12 mouse cellular contexts compared by ENCODE assay signal in the genomic region with DNA sequence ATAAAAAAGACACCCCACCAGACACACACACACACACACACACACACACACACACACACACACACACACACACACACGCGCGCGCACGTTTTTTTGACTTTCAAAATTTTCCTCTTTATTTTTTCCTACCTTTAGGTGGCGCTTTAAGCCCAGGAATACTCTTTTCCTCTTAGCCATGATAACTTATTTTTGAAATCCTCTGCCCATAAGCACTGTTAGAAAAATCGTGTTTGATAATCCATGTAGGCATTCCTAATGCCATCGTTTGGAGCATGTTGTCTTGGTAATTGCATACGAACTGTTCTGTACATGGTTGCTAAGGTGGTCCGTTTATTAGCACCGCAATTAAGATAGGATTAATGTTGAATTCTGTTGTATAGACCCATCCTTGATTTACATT. TPM values are rescaled to one million over a fixed set of nuclear protein-coding genes. Genes with fewer than 3 reads are reported as not detected.
DNase-seq lines count a peak whose midpoint lies in the region; ATAC-seq and TF ChIP-seq lines count a peak whose summit lies in the region.
"Had no signal": no experiment of that assay in that cellular context is flagged by ENCODE, and none has a peak within 500 bp of the region (broad histone marks: within the 10 kb centered on the region; RNA-seq: fewer than 3 reads in every experiment).

No protein-coding gene starts in this region.

- no peak overlapping the region for H3K27ac ChIP-seq in intestine, postnatal 0 days (ENCODE audit: low read depth, low read length)
- no peak overlapping the region for H3K27ac ChIP-seq in intestine, embryonic 15.5 days
- no peak overlapping the region for H3K27ac ChIP-seq in hindbrain, embryonic 15.5 days (replicated peaks)
- H3K27ac ChIP-seq in intestine, embryonic 16.5 days (ENCODE audit: low read length): no peak overlapping the region
- H3K27ac ChIP-seq: neural tube, embryonic 12.5 days had no signal

- ATAC-seq in intestine, postnatal 0 days: no peak
- no peak for ATAC-seq in intestine, embryonic 15.5 days
- peak; percentile 66; the same call in 1 of the 2 replicates for ATAC-seq in hindbrain, embryonic 15.5 days (ENCODE audit: low FRiP score, low read depth)
- no peak for ATAC-seq in intestine, embryonic 16.5 days

- no peaks in the 10 kb centered on the region for H3K4me1 ChIP-seq in intestine, postnatal 0 days (replicated peaks; ENCODE audit: control insufficient read depth, insufficient read depth, low read length)
- H3K4me1 ChIP-seq in intestine, embryonic 15.5 days (replicated peaks): no peaks in the 10 kb centered on the region
- no peaks in the 10 kb centered on the region for H3K4me1 ChIP-seq in hindbrain, embryonic 15.5 days (replicated peaks)
- H3K4me1 ChIP-seq in intestine, embryonic 16.5 days (ENCODE audit: control insufficient read depth, insufficient read depth, low read length): no peaks in the 10 kb centered on the region
- H3K4me1 ChIP-seq: neural tube, embryonic 12.5 days had no signal

- no peak overlapping the region for H3K4me2 ChIP-seq in intestine, postnatal 0 days (replicated peaks; ENCODE audit: low read depth)
- H3K4me2 ChIP-seq in intestine, embryonic 15.5 days (replicated peaks): no peak overlapping the region
- no peak overlapping the region for H3K4me2 ChIP-seq in hindbrain, embryonic 15.5 days
- no peak overlapping the region for H3K4me2 ChIP-seq in intestine, embryonic 16.5 days (ENCODE audit: low read depth, low read length)
- H3K4me2 ChIP-seq: neural tube, embryonic 12.5 days had no signal

- 67% methylated on average over 11 of the region's 11 CpGs for WGBS in intestine, postnatal 0 days
- WGBS in intestine, embryonic 15.5 days: 74% methylated on average over 11 of the region's 11 CpGs
- WGBS in hindbrain, embryonic 15.5 days: 62% methylated on average over 11 of the region's 11 CpGs
- WGBS in intestine, embryonic 16.5 days: 73% methylated on average over 11 of the region's 11 CpGs

- H3K27me3 ChIP-seq in intestine, postnatal 0 days (replicated peaks; ENCODE audit: control insufficient read depth, insufficient read depth, low read length): no peaks in the 10 kb centered on the region
- no peaks in the 10 kb centered on the region for H3K27me3 ChIP-seq in intestine, embryonic 15.5 days (replicated peaks)
- no peaks in the 10 kb centered on the region for H3K27me3 ChIP-seq in hindbrain, embryonic 15.5 days
- H3K27me3 ChIP-seq in intestine, embryonic 16.5 days (replicated peaks; ENCODE audit: control insufficient read depth, insufficient read depth, low read length): no peaks in the 10 kb centered on the region
- H3K27me3 ChIP-seq: neural tube, embryonic 12.5 days had no signal

- DNase-seq in 416B (ENCODE audit: low read depth) (peak; percentile 18), R1 (ENCODE audit: low read depth, low spot score) (peak; percentile 5)
- DNase-seq in natural killer cell, adult 2 months (ENCODE audit: low spot score in 2 of 2): no peak
- DNase-seq in lung, postnatal 25 days (ENCODE audit: low spot score): no peak
- DNase-seq: kidney, adult 9 months; lung, postnatal 36 days; thymus, postnatal 25 days had no signal

- TF ChIP-seq CTCF in intestine, postnatal 0 days (IDR thresholded peaks at IDR 0.05; ENCODE audit: low read depth): peak; percentile 51

- no peaks in the 10 kb centered on the region for H3K36me3 ChIP-seq in intestine, postnatal 0 days (ENCODE audit: control insufficient read depth, insufficient read depth)
- no peaks in the 10 kb centered on the region for H3K36me3 ChIP-seq in intestine, embryonic 15.5 days
- H3K36me3 ChIP-seq in hindbrain, embryonic 15.5 days: no peaks in the 10 kb centered on the region
- no peaks in the 10 kb centered on the region for H3K36me3 ChIP-seq in intestine, embryonic 16.5 days (ENCODE audit: control insufficient read depth, insufficient read depth, low read length)
- H3K36me3 ChIP-seq: neural tube, embryonic 12.5 days had no signal

- no peak overlapping the region for H3K9ac ChIP-seq in intestine, postnatal 0 days (ENCODE audit: low read depth, low read length)
- no peak overlapping the region for H3K9ac ChIP-seq in intestine, embryonic 15.5 days
- no peak overlapping the region for H3K9ac ChIP-seq in hindbrain, embryonic 15.5 days
- no peak overlapping the region for H3K9ac ChIP-seq in intestine, embryonic 16.5 days (ENCODE audit: low read depth, low read length)
- H3K9ac ChIP-seq: neural tube, embryonic 12.5 days had no signal

- no peaks in the 10 kb centered on the region for H3K9me3 ChIP-seq in intestine, postnatal 0 days (ENCODE audit: control insufficient read depth)
- H3K9me3 ChIP-seq in intestine, embryonic 15.5 days: no peaks in the 10 kb centered on the region
- no peaks in the 10 kb centered on the region for H3K9me3 ChIP-seq in hindbrain, embryonic 15.5 days
- no peaks in the 10 kb centered on the region for H3K9me3 ChIP-seq in intestine, embryonic 16.5 days (ENCODE audit: control insufficient read depth, low read length)
- H3K9me3 ChIP-seq: neural tube, embryonic 12.5 days had no signal

- no peak overlapping the region for H3K4me3 ChIP-seq in intestine, postnatal 0 days (ENCODE audit: low read depth, low read length)
- no peak overlapping the region for H3K4me3 ChIP-seq in intestine, embryonic 15.5 days (replicated peaks)
- H3K4me3 ChIP-seq in hindbrain, embryonic 15.5 days: no peak overlapping the region
- H3K4me3 ChIP-seq in intestine, embryonic 16.5 days (ENCODE audit: low read length): no peak overlapping the region
- H3K4me3 ChIP-seq: neural tube, embryonic 12.5 days had no signal

RNA-seq across cellular contexts. Expression of gene Cenpq, which starts 43.1 kb away (rescaled TPM):
- polyA plus RNA-seq in intestine, postnatal 0 days (2015; fragmentation: Nextera tagmentation; extraction: Ambion mirVana): 7.2 and 8.4 TPM in 2 replicates
- 19.2 and 21.0 TPM in 2 replicates for polyA plus RNA-seq in intestine, embryonic 15.5 days (2015; fragmentation: Nextera tagmentation; extraction: Ambion mirVana)
- polyA plus RNA-seq in hindbrain, embryonic 15.5 days (2015; fragmentation: Nextera tagmentation; extraction: Ambion mirVana): 11.0 and 11.6 TPM in 2 replicates
- 16.0 and 17.9 TPM in 2 replicates for polyA plus RNA-seq in intestine, embryonic 16.5 days (2015; fragmentation: Nextera tagmentation; extraction: Ambion mirVana)

RNA-seq across cellular contexts. Expression of gene Mut, which starts 43.4 kb away (rescaled TPM):
- 22.4 and 25.7 TPM in 2 replicates for polyA plus RNA-seq in intestine, postnatal 0 days (2015; fragmentation: Nextera tagmentation; extraction: Ambion mirVana)
- polyA plus RNA-seq in intestine, embryonic 15.5 days (2015; fragmentation: Nextera tagmentation; extraction: Ambion mirVana): 42.9 and 44.0 TPM in 2 replicates
- 22.3 and 24.0 TPM in 2 replicates for polyA plus RNA-seq in hindbrain, embryonic 15.5 days (2015; fragmentation: Nextera tagmentation; extraction: Ambion mirVana)
- polyA plus RNA-seq in intestine, embryonic 16.5 days (2015; fragmentation: Nextera tagmentation; extraction: Ambion mirVana): 49.7 and 49.8 TPM in 2 replicates

Comparison
In these comparisons a context has a peak if more than half of its experiments do, and no peak if none do; other contexts are left out.
1. DNase-seq: peak in 416B (single experiment) and R1 (single experiment); none in natural killer cell, adult 2 months (0 of 2) and lung, postnatal 25 days (single experiment).